Mouse (Mus musculus): Measurements from ENCODE around the gene Olfr1501.
"Not testable (repeated sequence)": the region's sequence is repeated elsewhere in the genome, so short reads cannot be mapped to it uniquely, and the experiment has no call there.

The Olfr1501 gene

GRCm38 (mm10) chr19:13850592-13850991, at the start of gene Olfr1501:
Gene Olfr1501, minus strand, starts transcription at chr19:13850692.
- DNase-seq (ENCODE audit: low spot score), result not testable (repeated sequence)

GRCm38 (mm10) chr19:13897828-13898227, 47.3 kb upstream of the Olfr1501 start, which contains the start of gene Olfr1504:
Gene Olfr1504, minus strand, starts transcription at chr19:13897928.
- DNase-seq (ENCODE audit: low spot score), result no peak

GRCm38 (mm10) chr19:13861495-13861894, 11.0 kb upstream of the Olfr1501 start, which contains the start of gene Olfr1502:
Gene Olfr1502, plus strand, starts transcription at chr19:13861795.
- DNase-seq (ENCODE audit: low spot score), result no peak

- DNase-seq (ENCODE audit: low spot score), result no peak
Measured at GRCm38 (mm10) chr19:13830388-13830787, 20.1 kb downstream of the Olfr1501 start, which contains the start of gene Olfr1500. Gene Olfr1500, minus strand, starts transcription at chr19:13830488.

GRCm38 (mm10) chr19:13828447-13828846, 22.0 kb downstream of the Olfr1501 start:
- DNase-seq (ENCODE audit: low spot score), result no peak

- DNase-seq (ENCODE audit: low spot score), result no peak
Measured at GRCm38 (mm10) chr19:13820847-13821246, 29.6 kb downstream of the Olfr1501 start.

GRCm38 (mm10) chr19:13819347-13819746, 31.1 kb downstream of the Olfr1501 start, which contains the start of gene Olfr1499:
Gene Olfr1499, minus strand, starts transcription at chr19:13819447.
- no peak for DNase-seq (ENCODE audit: low spot score)

- no peak for DNase-seq (ENCODE audit: low spot score)
Measured at GRCm38 (mm10) chr19:13818827-13819226, 31.7 kb downstream of the Olfr1501 start.

GRCm38 (mm10) chr19:13812823-13813222, 37.7 kb downstream of the Olfr1501 start:
- DNase-seq (ENCODE audit: low spot score), result no peak

GRCm38 (mm10) chr19:13805486-13805885, 45.0 kb downstream of the Olfr1501 start:
- not testable (repeated sequence) for DNase-seq (ENCODE audit: low spot score)

- no peak for DNase-seq (ENCODE audit: low spot score)
Measured at GRCm38 (mm10) chr19:13798102-13798501, 52.4 kb downstream of the Olfr1501 start, which contains the start of gene Olfr1497. Gene Olfr1497, minus strand, starts transcription at chr19:13798202.
